Mouse (Mus musculus) midbrain, embryonic 11.5 days (tissue): ENCODE results near the gene Arhgap6. TPM values are rescaled to one million over a fixed set of nuclear protein-coding genes. Genes with fewer than 3 reads are reported as not detected.

ENCODE experiments used
- ATAC-seq: fragments of 200-750 bp; cut with Nextera tagmentation; 2 replicates; pipeline ENCODE4 v1.8.0; 2017; ENCODE audit warnings: moderate TSS enrichment, moderate library complexity; ENCODE audit not compliant: low FRiP score
- DNase-seq: peaks from one replicate; pipeline ENCODE4 v3.0.0; 2015; ENCODE audit warnings: low spot score; ENCODE audit errors: missing footprints
- H3K27ac ChIP-seq: fragments of 300-500 bp; sonication (generic); 2 replicates; pipeline ENCODE4 v1.5.1; 2014; ENCODE audit warnings: low read depth, low read length
- H3K27me3 ChIP-seq: fragments of 300-500 bp; sonication (generic); 2 replicates; pipeline ENCODE4 v1.6.1; 2014; ENCODE audit warnings: mild to moderate bottlenecking, low read length, moderate library complexity, mixed read lengths; ENCODE audit not compliant: control insufficient read depth, insufficient read depth
- H3K36me3 ChIP-seq: fragments of 300-500 bp; sonication (generic); 2 replicates; pipeline ENCODE4 v1.6.1; 2014; ENCODE audit warnings: mild to moderate bottlenecking, low read length, moderate library complexity, mixed read lengths; ENCODE audit not compliant: control insufficient read depth, insufficient read depth
- H3K4me1 ChIP-seq: fragments of 300-500 bp; sonication (generic); 2 replicates; pipeline ENCODE4 v1.6.1; 2014; ENCODE audit warnings: low read length; ENCODE audit not compliant: control insufficient read depth, insufficient read depth
- H3K4me2 ChIP-seq: fragments of 300-500 bp; sonication (generic); 2 replicates; pipeline ENCODE4 v1.6.1; 2014; ENCODE audit warnings: mild to moderate bottlenecking, moderate library complexity
- H3K4me3 ChIP-seq: fragments of 300-500 bp; sonication (generic); 2 replicates; pipeline ENCODE4 v1.5.1; 2014; ENCODE audit warnings: low read depth, low read length
- H3K9ac ChIP-seq: fragments of 300-500 bp; sonication (generic); 2 replicates; pipeline ENCODE4 v1.6.1; 2014; ENCODE audit warnings: low read length
- H3K9me3 ChIP-seq: fragments of 300-500 bp; sonication (generic); 2 replicates; pipeline ENCODE4 v1.6.1; 2016; ENCODE audit warnings: low read length; ENCODE audit not compliant: control insufficient read depth
- WGBS: fragments of 180-500 bp; shearing (Covaris S2); extraction: QIAGEN DNeasy Blood & Tissue Kit; methylation state at CpG from one replicate; pipeline ENCODE4 v1.1.7; 2014; 5-methylcytosine and 5-hydroxymethylcytosine counted together
- polyA plus RNA-seq: library from polyadenylated mRNA; unstranded; fragments of >200 nt; fragmentation: Nextera tagmentation; extraction: Ambion mirVana; gene quantifications from 2 replicates; pipeline ENCODE4 v1.2.1, GENCODE M21; 2014

The Arhgap6 gene
- polyA plus RNA-seq, 1 experiment from 2014 or later: 1.0 TPM

DNA sequence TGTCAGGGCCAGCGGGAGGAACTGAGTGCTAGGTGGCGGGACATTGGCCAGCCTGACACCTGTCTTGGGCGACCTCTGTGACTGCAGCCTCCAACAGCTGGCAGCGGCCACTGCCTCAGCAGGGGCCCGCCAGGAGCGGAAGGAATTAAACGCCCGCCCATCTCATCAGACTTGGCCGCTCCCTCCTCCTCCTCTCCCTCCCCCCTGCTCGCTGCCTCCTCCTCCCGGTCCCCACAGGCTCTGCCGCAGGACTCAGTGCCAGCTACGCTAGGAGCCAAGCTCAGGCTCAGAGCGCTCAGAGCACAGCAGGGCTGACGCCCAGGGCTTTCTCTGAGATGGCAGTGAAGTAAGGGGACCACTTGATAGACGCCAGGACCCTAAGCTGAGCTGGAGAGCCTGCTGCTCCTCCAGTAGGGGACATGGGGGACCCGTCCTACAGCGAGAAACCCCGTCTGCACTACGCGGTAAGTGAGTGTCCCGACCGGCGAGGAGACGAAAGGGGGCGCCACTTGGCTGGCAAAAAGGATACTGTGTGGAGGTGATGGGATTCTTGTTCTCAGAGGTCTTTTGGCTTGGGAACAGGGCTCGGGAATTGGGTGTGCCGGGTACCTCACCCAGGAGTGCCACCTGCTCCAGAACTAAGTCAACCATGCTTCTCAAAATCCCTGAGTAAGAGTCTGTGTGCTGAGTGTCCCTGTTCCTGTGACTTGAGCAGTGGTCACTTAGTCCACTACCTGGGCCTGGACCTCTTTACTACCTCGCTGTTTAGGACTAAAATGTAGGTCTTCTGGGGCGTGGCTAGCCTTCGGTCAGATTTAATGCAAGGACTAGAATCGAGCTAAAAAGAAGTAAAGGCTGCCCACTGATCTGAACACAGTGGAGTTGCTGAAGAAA is 241.8 kb downstream of the Arhgap6 start:
- Histone ChIP-seq H3K27ac (no peak overlapping the region), H3K36me3 (no peaks in the 10 kb centered on the region), H3K9me3 (no peaks in the 10 kb centered on the region), H3K4me3 (peak overlapping the region; percentile 30), H3K27me3 (peaks cover 14% of the 10 kb centered on the region), H3K4me2 (peak overlapping the region; percentile 42), H3K4me1 (no peaks in the 10 kb centered on the region), H3K9ac (0 out of 2 replicates have a peak overlapping the region, but pooled peaks have one; percentile 39)
- 20% methylated on average over 31 of the region's 32 CpGs for WGBS
- ATAC-seq (peak; percentile 96), DNase-seq (peak; percentile 94)

DNA sequence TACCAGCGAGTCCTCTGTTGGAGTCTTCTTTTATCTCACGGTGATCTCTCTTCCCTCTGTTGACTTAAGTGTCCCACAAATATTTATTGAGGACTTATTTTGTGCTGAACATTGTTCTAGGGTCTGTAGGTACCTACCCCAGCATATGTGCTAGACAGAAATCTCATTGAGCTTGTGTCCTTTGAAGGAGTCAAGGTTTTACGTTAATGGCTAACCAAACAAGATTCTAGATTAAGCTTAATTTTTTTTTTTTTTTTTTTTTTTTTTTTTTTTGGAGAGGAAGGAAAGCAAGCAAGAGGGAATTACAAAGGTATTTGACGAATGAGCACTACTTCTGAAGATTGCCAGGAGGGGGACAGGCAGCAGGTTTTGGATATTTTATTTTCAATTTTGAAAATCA is 242.5 kb downstream of the Arhgap6 start:
- WGBS: 67% methylated on average over 4 of the region's 4 CpGs
- Histone ChIP-seq H3K9ac (no peak overlapping the region), H3K27me3 (peaks cover 14% of the 10 kb centered on the region), H3K4me1 (no peaks in the 10 kb centered on the region), H3K36me3 (no peaks in the 10 kb centered on the region), H3K27ac (no peak overlapping the region), H3K4me3 (no peak overlapping the region), H3K4me2 (no peak overlapping the region), H3K9me3 (no peaks in the 10 kb centered on the region)
- no peak for ATAC-seq
- DNase-seq: no peak

DNA sequence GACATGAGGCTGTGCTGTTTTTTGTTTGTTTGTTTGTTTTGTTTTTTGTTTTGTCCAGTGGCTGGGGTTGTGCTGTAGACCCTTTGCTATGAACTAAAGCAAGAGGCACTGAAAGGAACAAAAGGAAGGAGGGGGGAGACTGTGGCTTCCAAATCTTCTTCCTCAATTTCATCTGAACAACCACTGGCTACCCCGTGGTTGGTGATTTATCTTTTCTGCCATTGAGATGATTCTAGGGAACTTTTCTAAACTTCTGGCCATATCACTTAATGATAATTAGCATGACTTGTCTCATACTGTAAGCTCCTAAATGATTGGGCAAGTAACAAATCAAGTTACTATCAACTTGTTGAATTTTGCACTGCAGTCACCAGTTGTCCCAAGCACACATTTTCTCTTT is 249.0 kb downstream of the Arhgap6 start:
- no peak overlapping the region for H3K27ac ChIP-seq
- H3K4me2 ChIP-seq: no peak overlapping the region
- H3K9ac ChIP-seq: no peak overlapping the region
- no peaks in the 10 kb centered on the region for H3K36me3 ChIP-seq
- peaks cover 2% of the 10 kb centered on the region for H3K27me3 ChIP-seq
- H3K4me3 ChIP-seq: no peak overlapping the region
- ATAC-seq: no peak
- H3K4me1 ChIP-seq: no peaks in the 10 kb centered on the region
- no peak for DNase-seq
- H3K9me3 ChIP-seq: no peaks in the 10 kb centered on the region
- 78% methylated on average over 1 of the region's 1 CpGs for WGBS

- Histone ChIP-seq H3K27me3 (peaks cover 2% of the 10 kb centered on the region; the same call in 1 of the 2 replicates), H3K4me3 (no peak overlapping the region)
These were observed 252.7 kb downstream of the Arhgap6 start for GRCm38 (mm10) chrX:169047595-169047994.

GRCm38 (mm10) chrX:169049550-169049949 is 254.7 kb downstream of the Arhgap6 start:
- Histone ChIP-seq H3K4me1 (no peaks in the 10 kb centered on the region), H3K36me3 (no peaks in the 10 kb centered on the region), H3K4me3 (no peak overlapping the region), H3K9me3 (no peaks in the 10 kb centered on the region), H3K9ac (no peak overlapping the region), H3K4me2 (no peak overlapping the region), H3K27ac (no peak overlapping the region), H3K27me3 (peaks cover 2% of the 10 kb centered on the region; the same call in 1 of the 2 replicates)
- ATAC-seq: no peak
- no peak for DNase-seq

More at GRCm38 (mm10) chrX:169047595-169047994, 252.7 kb downstream of the Arhgap6 start:
- Histone ChIP-seq H3K9ac (no peak overlapping the region), H3K36me3 (no peaks in the 10 kb centered on the region), H3K4me1 (no peaks in the 10 kb centered on the region), H3K9me3 (no peaks in the 10 kb centered on the region), H3K4me2 (no peak overlapping the region), H3K27ac (no peak overlapping the region)
- WGBS: 76% methylated on average over 3 of the region's 3 CpGs
- DNase-seq (no peak), ATAC-seq (no peak)

GRCm38 (mm10) chrX:169053907-169054476 is 259.1 kb downstream of the Arhgap6 start:
- no peaks in the 10 kb centered on the region for H3K36me3 ChIP-seq
- no peak for ATAC-seq
- no peaks in the 10 kb centered on the region for H3K9me3 ChIP-seq
- no peak overlapping the region for H3K4me3 ChIP-seq
- H3K27ac ChIP-seq: no peak overlapping the region
- no peak overlapping the region for H3K4me2 ChIP-seq
- no peak overlapping the region for H3K9ac ChIP-seq
- H3K27me3 ChIP-seq: peaks cover 7% of the 10 kb centered on the region; the same call in 1 of the 2 replicates
- no peak for DNase-seq
- WGBS: 63% methylated on average over 5 of the region's 5 CpGs
- H3K4me1 ChIP-seq: no peaks in the 10 kb centered on the region

DNA sequence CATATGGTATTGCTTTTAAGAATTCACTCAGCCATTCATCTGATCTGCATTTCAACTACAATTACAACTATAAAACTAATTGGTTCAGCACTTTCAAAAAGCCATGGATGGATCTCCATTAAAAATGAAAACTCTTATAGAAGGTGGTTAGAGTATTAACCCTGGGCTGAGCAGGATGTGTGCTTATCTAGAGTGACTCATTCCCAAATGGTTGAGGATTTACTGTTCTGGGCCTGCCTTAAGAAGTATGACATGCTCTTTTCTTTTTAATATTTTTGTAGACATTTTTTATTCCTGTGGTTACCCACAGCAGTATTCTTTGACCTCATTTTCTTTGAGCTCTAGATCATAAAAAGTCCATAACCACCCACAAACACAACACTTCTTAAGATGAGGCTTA is 267.7 kb downstream of the Arhgap6 start:
- H3K4me2 ChIP-seq: no peak overlapping the region
- no peaks in the 10 kb centered on the region for H3K9me3 ChIP-seq
- peaks cover 8% of the 10 kb centered on the region for H3K27me3 ChIP-seq
- no peaks in the 10 kb centered on the region for H3K36me3 ChIP-seq
- H3K4me1 ChIP-seq: no peaks in the 10 kb centered on the region
- no peak overlapping the region for H3K9ac ChIP-seq
- no peak overlapping the region for H3K4me3 ChIP-seq
- no peak for ATAC-seq
- H3K27ac ChIP-seq: no peak overlapping the region
- no peak for DNase-seq

DNA sequence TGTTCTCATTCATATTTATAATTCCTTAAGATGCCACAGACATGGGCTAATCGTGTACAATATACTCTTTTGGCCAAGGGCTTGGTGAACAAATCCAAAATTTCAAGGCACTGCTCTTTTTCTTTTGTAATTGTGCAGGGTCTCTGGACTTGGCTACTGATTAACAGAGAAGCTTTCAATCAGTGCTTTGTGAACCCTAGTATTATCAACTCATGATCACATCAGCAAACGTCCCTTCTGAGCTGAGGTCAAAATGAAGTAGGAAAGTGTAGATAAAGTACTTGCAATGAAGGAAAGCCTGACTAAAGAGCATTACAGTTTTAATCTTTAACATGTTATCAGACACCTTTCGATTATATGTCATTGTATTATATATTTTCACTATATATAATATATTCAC is 270.4 kb downstream of the Arhgap6 start:
- DNase-seq (no peak), ATAC-seq (no peak)
- H3K27me3 ChIP-seq: peaks cover 6% of the 10 kb centered on the region
- H3K9me3 ChIP-seq: no peaks in the 10 kb centered on the region
- no peaks in the 10 kb centered on the region for H3K4me1 ChIP-seq
- no peaks in the 10 kb centered on the region for H3K36me3 ChIP-seq
- H3K4me2 ChIP-seq: no peak overlapping the region
- H3K9ac ChIP-seq: no peak overlapping the region
- no peak overlapping the region for H3K27ac ChIP-seq
- WGBS: 71% methylated on average over 3 of the region's 3 CpGs
- no peak overlapping the region for H3K4me3 ChIP-seq

- H3K9me3 ChIP-seq: no peaks in the 10 kb centered on the region
These were observed 271.0 kb downstream of the Arhgap6 start for GRCm38 (mm10) chrX:169065922-169066321.

More at GRCm38 (mm10) chrX:169065922-169066321, 271.0 kb downstream of the Arhgap6 start:
- Histone ChIP-seq H3K4me1 (no peaks in the 10 kb centered on the region), H3K4me2 (no peak overlapping the region), H3K36me3 (no peaks in the 10 kb centered on the region), H3K4me3 (no peak overlapping the region), H3K27me3 (peaks cover 4% of the 10 kb centered on the region), H3K27ac (no peak overlapping the region), H3K9ac (no peak overlapping the region)
- DNase-seq: no peak
- WGBS: 83% methylated on average over 1 of the region's 1 CpGs
- ATAC-seq: no peak
